Mouse (Mus musculus) heart, postnatal 14 days (tissue): ENCODE measurements at regions not wholly inside any gene's neighbourhood (a gene's known extent, or its start where the extent isn't known, plus 50 kb on each side); places are given as distances from the start of the nearest gene placed in this dataset.

Source experiments
- DNase-seq, 2 experiments: peaks; one replicate each; pipeline ENCODE4 v3.0.0; 2021 to 2022
- intact Hi-C: fragments of 180-260 bp; cut with DNase I; formaldehyde crosslinking; loops from one replicate; pipeline ENCODE4 v1.15.1; 2025

- intact Hi-C loops, result no loop called here
- DNase-seq, result no peak
These were observed 247.7 kb downstream of the Uaca start for GRCm38 (mm10) chr9:61042063-61042462.

GRCm38 (mm10) chr9:61044983-61045382, 250.6 kb downstream of the Uaca start:
- no peak for DNase-seq
- intact Hi-C loops, result loop anchor here (5.0 kb wide), 5 partner anchors 97 to 852 kb away; no protein-coding TSS in a partner anchor

- peak; percentile 80 to 85 for DNase-seq
- intact Hi-C loops, result loop anchor here (2.0 to 5.0 kb wide), 6 partner anchors 96 to 851 kb away; no protein-coding TSS in a partner anchor
These were observed 252.2 kb downstream of the Uaca start for GRCm38 (mm10) chr9:61046517-61046916.

DNA sequence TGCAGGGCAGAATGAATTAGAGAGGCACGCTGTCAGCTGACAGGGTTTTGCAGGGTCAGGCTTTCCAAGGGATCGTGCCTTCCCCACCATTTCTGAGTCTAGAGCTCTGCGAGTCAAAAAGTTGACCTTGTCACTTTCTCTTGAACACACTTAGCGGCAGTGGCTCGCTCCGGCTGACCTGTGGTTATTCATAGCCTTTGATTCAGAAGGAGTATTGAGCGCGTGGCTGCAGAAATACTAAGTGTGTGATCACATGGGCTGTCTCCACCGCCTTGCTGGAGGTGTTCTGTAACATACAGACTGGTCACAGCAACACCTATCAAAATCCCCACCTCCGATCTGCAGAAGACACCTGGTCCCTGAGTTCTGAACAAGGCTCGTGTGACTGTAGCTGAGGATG, 252.9 kb downstream of the Uaca start:
- intact Hi-C loops, result loop anchor here (2.0 to 5.0 kb wide), 6 partner anchors 95 to 850 kb away; no protein-coding TSS in a partner anchor
- no peak for DNase-seq

DNA sequence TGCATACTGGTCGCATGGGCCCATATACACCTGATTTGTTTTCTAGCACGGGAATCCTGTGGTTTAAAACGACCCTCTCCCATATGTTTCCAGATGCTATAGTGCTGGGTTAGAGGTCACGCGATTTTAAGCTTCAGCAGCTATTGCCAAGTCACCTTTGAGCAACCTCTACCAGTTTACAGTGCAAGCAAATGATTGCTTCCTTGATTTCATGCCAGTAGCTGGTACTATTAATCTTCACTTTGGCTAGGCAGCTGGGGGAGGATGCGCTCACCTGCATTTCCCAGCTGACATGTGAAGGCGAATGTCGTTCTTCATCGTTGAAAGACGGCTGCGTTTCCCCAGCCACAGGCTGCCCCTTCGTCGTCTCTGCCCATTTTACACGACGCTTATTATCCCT, 254.2 kb downstream of the Uaca start:
- intact Hi-C loops, result loop anchor here (5.0 kb wide), 5 partner anchors 94 to 849 kb away; no protein-coding TSS in a partner anchor
- DNase-seq, result no peak

GRCm38 (mm10) chr9:61052621-61053020, 258.3 kb downstream of the Uaca start:
- no peak for DNase-seq
- intact Hi-C loops, result no loop called here

GRCm38 (mm10) chr9:61054427-61054826, 260.1 kb downstream of the Uaca start:
- DNase-seq, result peak; percentile 56 to 69
- intact Hi-C loops, result no loop called here

DNA sequence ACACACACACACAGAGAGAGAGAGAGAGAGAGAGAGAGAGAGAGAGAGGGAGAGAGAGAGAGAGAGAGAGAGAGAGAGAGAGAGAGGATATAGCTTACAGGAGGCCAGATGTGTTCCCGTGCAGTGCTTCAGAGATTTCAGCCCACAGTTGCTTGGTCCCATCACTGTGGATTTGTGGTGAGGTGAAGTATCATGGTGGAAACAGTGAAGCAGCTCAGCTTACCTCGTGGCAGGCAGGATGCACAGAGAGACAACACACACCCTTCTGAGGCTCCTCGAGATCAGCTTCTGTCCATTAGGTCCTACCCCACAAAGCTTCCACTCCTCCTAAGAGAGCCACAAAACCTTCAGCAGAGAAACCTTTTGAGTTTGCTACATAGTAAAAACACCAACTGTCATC, 261.1 kb downstream of the Uaca start:
- DNase-seq, result no peak
- intact Hi-C loops, result no loop called here

GRCm38 (mm10) chr9:61055928-61056730, 261.8 kb downstream of the Uaca start:
- DNase-seq, result peak in 1 of 2 experiments; percentile 19
- intact Hi-C loops, result no loop called here

DNA sequence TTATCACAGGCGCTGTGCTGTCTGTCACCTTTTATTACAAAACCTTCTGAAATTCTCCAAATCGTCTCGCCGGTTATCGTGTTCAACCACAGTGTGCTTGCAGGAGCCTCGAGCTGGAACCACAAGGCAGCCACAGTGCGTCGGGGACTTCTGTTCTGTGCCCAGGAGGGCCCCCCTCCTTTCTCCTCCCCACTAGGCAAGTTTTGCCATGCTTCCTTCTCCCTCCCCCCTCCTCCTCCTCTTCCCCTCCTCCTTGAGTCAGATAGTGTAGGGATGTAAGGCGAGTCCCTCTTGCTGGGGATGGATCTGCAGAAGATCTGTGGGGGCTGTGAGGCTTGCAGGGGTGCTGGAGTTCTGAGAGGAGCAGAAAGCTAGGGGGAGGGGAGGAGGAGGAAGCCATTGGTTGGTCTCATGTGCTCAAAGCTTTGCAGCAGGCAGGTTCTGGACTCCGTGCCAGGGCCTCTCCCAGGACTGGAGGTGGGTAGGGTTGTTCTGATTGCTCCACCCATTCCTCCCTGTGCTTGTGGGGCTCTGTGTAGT, 262.5 kb downstream of the Uaca start:
- no peak for DNase-seq
- intact Hi-C loops, result no loop called here

DNA sequence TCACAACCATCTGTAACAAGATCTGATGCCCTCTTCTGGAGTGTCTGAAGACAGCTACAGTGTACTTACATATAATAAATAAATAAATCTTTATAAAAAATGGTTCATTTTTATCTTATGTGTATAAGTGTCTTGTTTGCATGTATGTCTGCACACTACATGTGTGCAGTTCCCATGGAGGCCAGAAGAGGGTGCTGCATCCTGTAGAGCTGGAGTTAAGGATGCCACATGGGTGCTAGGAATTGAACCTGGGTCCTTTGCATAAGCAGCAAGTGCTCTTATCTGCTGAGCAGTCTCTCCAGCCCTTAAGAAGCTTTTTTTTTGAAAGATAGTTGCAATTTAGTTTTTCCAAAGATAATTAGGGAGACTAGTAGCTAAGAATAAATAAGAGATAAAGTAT, 264.9 kb downstream of the Uaca start:
- DNase-seq, result no peak
- intact Hi-C loops, result no loop called here

- DNase-seq, result no peak
- intact Hi-C loops, result no loop called here
These were observed 266.6 kb downstream of the Uaca start for GRCm38 (mm10) chr9:61060958-61061357.

DNA sequence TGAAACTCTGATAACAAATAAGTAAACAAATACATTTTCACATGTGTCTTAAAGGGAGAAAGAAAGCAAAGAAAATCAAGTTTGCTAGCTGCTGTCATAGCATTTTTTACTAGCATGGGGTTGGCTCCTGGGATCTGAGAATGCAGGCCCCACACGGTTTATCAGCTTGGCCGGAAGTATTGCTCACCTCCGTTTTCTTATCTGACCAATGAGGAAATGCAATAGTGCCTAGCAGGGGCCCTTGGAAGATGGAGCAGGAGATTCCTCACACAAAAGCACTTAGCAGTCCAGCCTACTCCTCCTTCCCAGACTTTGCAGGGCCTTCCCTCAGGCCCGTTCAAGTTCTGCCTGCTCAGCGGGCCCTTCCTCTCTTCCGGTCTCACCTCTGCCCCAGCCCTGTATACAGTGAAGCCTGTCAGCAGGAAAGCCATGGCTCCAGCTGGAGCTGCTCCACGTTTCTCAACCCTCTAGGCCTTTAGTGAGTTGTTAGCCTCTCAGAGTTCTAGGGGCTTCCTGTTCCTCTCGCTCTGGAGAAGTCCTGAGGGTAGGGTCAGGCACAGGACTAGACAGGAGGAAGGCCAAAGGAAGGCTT, 270.5 kb downstream of the Uaca start:
- intact Hi-C loops, result no loop called here
- no peak for DNase-seq

GRCm38 (mm10) chr9:61069553-61070314, 275.4 kb downstream of the Uaca start:
- no peak for DNase-seq
- intact Hi-C loops, result no loop called here

DNA sequence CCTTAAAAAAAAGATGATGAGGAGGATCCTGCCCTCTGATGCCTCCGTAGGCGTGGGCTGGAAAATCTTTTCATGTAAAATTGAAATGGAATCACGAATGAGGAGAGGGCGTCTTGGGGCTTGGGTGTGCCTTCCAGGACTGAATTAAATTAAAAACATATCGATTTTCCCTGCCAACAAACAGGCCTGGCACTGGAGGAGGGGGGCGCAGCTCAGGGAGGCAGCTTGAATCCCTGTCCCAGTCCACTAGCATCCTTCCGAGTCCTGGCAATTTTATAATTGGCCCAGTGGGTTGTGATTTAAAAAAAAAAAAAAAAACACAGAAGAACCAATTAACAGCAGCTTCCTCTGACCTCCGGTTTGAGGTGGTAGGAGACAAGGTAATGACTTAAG, 276.0 kb downstream of the Uaca start:
- intact Hi-C loops, result no loop called here
- DNase-seq, result no peak

GRCm38 (mm10) chr9:61070861-61071260, 276.5 kb downstream of the Uaca start:
- intact Hi-C loops, result no loop called here
- no peak for DNase-seq

GRCm38 (mm10) chr9:61073482-61073881, 279.1 kb downstream of the Uaca start:
- no peak for DNase-seq
- intact Hi-C loops, result no loop called here

DNA sequence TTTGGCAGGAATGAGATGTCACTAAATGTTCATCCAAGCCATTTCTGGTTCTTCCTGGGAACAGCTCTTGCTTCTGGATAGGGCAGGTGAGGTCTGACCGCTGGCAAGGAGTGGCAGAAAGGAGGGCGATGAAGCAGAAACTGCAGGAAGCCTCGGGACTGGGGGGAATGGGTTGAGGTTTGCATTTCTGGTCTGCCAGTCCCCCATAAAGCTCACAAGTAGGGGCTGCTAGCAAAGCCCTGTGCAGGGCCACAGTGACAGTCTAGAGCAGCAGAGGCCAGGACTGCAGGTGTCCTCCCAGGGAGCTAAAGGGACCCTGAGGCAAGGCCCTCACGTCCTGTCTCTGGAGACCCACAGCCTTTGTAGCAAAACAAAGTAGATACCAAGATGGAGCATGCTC, 280.7 kb downstream of the Uaca start:
- intact Hi-C loops, result no loop called here
- DNase-seq, result no peak

DNA sequence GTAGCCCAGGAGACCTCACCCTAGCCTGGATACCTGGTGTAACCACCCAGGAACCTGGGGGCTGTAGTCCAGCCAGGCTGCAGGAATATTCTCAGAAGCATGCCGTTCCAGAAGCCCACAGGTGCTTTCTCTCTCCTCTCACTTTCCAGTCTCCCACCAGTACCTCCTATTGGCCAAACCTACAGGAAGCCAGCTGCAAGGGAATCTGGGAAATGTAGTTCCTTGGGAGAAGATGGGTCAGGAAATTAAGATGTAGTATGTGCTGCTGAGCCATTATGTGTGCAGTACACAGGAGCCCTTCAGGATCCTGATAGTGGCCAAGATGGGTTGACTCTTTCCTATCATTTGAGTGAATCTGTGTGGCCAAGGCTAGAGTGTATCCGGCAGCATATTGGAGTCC, 282.8 kb downstream of the Uaca start:
- intact Hi-C loops, result no loop called here
- no peak for DNase-seq

- intact Hi-C loops, result no loop called here
- DNase-seq, result no peak
These were observed 283.5 kb downstream of the Uaca start for GRCm38 (mm10) chr9:61077807-61078206.

DNA sequence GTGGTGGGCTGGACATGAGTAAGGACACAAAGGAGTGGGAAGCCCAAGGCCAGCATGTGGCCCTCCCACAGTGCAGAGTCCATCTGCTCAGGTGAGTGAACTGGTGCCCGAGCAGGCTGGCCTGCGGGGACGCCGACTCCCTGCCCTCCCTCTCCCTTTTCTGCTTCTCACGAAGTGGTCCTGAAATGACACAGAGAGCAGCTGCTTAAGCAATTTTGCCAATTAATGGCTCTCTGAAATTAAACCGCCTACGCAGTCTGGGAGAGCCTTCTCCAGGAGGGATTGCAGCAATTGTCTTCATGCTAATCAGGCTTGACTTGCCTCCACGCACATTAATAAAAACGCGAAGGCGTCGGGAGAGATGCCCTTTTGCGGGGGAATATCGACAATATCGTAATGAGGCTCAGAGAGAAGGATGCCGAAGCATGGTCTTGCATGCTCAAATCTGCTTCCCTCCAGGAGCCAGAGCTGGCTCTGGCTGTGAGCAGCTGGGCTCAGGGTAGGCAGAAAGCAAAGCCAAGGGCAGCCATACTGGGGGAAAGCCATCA, 287.2 kb downstream of the Uaca start:
- DNase-seq, result no peak

More for the DNA sequence above, 287.2 kb downstream of the Uaca start:
- intact Hi-C loops, result no loop called here
